Mouse (Mus musculus): ENCODE measurements around the gene Slc2a5. TPM values are rescaled to one million over a fixed set of nuclear protein-coding genes. Genes with fewer than 3 reads are reported as not detected.

Slc2a5 gene
- polyA plus RNA-seq, 1 experiment from 2014 or later: 2.8 TPM

DNA sequence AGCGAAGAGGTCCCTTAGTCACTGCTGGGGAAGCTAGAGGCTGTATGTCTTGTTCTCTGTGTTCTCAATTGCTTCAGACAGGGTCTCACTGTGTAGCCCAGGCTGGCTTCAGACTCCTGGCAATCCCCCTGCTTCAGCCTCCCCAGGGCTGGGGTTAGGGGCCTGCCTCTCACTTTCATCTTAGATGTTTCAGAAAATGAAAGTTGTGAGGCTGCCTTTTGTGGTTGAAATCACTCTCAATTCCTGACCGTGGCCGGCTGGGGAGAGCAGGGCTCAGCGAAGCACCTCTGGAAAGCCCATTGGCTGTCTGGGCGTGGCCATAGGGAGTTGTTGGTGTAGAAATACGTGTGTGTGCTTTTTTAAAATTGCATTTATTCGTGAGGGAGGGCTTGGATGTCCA, 22.8 kb upstream of the Slc2a5 start:
- 78% methylated on average over 7 of the region's 7 CpGs for WGBS
- H3K36me3 ChIP-seq (replicated peaks; ENCODE audit: control insufficient read depth, insufficient read depth): no peaks in the 10 kb centered on the region
- H3K27me3 ChIP-seq (ENCODE audit: control insufficient read depth, insufficient read depth, low read length): no peaks in the 10 kb centered on the region
- ATAC-seq (ENCODE audit: low FRiP score): no peak
- peaks cover 5% of the 10 kb centered on the region; the same call in 1 of the 2 replicates for H3K4me1 ChIP-seq (replicated peaks; ENCODE audit: control insufficient read depth, insufficient read depth, low read length)
- DNase-seq (ENCODE audit: low spot score): no peak
- H3K9ac ChIP-seq: no peak overlapping the region
- no peak overlapping the region for H3K4me3 ChIP-seq (replicated peaks; ENCODE audit: low read length)
- no peak overlapping the region for H3K4me2 ChIP-seq (replicated peaks)
- no peak overlapping the region for H3K27ac ChIP-seq
- H3K9me3 ChIP-seq (ENCODE audit: control insufficient read depth, low read length): no peaks in the 10 kb centered on the region

DNA sequence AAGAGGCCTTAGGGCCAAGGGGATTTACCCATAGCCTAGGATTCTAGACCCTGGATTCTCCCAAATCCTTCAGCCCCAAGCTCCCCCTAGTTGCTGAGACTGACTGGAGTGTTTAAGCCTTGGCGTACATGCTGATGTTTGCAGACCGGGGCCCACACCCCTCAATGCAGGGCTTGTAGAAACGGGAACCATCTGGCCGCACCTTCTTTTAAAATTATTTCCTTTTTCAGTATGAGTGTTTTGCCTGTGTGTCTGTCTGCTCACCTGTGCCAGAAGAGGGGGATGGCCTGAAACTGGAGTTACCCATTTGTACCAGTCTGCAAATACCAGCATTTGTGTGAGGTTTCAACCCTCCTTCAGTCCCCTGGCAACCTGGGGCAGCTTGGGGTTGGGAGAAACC, 21.2 kb upstream of the Slc2a5 start:
- Histone ChIP-seq H3K36me3 (replicated peaks; ENCODE audit: control insufficient read depth, insufficient read depth) (no peaks in the 10 kb centered on the region), H3K4me1 (replicated peaks; ENCODE audit: control insufficient read depth, insufficient read depth, low read length) (peaks cover 5% of the 10 kb centered on the region; the same call in 1 of the 2 replicates), H3K9me3 (ENCODE audit: control insufficient read depth, low read length) (no peaks in the 10 kb centered on the region), H3K4me2 (replicated peaks) (no peak overlapping the region), H3K27me3 (ENCODE audit: control insufficient read depth, insufficient read depth, low read length) (no peaks in the 10 kb centered on the region), H3K9ac (no peak overlapping the region), H3K27ac (no peak overlapping the region), H3K4me3 (replicated peaks; ENCODE audit: low read length) (no peak overlapping the region)
- WGBS: 100% methylated on average over 4 of the region's 4 CpGs
- DNase-seq (ENCODE audit: low spot score): no peak
- ATAC-seq (ENCODE audit: low FRiP score): no peak

DNA sequence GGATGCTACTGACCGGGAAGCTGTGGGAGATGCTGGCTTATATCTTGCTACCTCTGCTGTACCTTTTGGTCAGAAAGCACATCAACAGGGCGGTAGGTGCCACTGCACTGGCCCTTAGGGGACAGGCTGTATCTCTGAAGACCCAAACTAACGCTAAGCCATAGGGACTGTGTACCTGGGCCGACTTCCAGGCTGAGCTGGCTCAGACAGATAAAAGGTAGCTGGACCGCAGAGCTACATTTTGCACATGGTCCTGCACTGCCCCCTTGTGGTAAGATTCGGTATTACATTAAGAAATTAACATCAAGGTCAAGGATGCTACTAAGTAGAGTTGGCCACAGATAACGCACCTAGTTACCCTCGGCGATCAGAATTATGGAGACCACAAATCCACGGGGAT, 20.2 kb upstream of the Slc2a5 start:
- Histone ChIP-seq H3K27me3 (ENCODE audit: control insufficient read depth, insufficient read depth, low read length) (no peaks in the 10 kb centered on the region), H3K9me3 (ENCODE audit: control insufficient read depth, low read length) (no peaks in the 10 kb centered on the region), H3K9ac (no peak overlapping the region), H3K4me3 (replicated peaks; ENCODE audit: low read length) (no peak overlapping the region), H3K4me1 (replicated peaks; ENCODE audit: control insufficient read depth, insufficient read depth, low read length) (peaks cover 5% of the 10 kb centered on the region; the same call in 1 of the 2 replicates), H3K36me3 (replicated peaks; ENCODE audit: control insufficient read depth, insufficient read depth) (no peaks in the 10 kb centered on the region), H3K4me2 (replicated peaks) (no peak overlapping the region), H3K27ac (no peak overlapping the region)
- peak; percentile 46; the same call in 1 of the 2 replicates for ATAC-seq (ENCODE audit: low FRiP score)
- 22% methylated on average over 10 of the region's 10 CpGs for WGBS
- DNase-seq (ENCODE audit: low spot score): peak; percentile 92

DNA sequence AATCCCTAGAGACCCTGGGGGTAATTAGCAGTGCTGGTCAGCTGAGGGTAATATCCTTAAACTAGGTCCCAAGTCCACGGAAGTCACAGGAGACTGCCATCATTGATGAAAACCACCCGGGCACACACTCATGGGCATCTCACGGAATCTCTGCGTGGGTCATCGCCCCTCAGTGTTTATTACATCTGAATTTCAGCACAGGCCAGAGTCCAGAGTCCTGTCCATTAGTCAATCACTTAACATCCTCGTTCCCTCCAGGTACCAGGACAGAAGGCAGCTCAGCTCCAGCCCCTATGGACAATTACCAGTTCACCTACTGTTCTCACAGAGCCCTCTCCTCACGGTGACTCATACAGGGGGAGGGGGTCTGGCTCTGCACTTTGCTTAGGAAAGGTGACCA, 16.3 kb upstream of the Slc2a5 start:
- Histone ChIP-seq H3K9me3 (ENCODE audit: control insufficient read depth, low read length) (no peaks in the 10 kb centered on the region), H3K27me3 (ENCODE audit: control insufficient read depth, insufficient read depth, low read length) (no peaks in the 10 kb centered on the region), H3K4me3 (replicated peaks; ENCODE audit: low read length) (no peak overlapping the region), H3K36me3 (replicated peaks; ENCODE audit: control insufficient read depth, insufficient read depth) (no peaks in the 10 kb centered on the region), H3K27ac (no peak overlapping the region), H3K4me2 (replicated peaks) (no peak overlapping the region), H3K4me1 (replicated peaks; ENCODE audit: control insufficient read depth, insufficient read depth, low read length) (no peaks in the 10 kb centered on the region), H3K9ac (no peak overlapping the region)
- no peak for DNase-seq (ENCODE audit: low spot score)
- WGBS: 91% methylated on average over 7 of the region's 7 CpGs
- no peak for ATAC-seq (ENCODE audit: low FRiP score)

DNA sequence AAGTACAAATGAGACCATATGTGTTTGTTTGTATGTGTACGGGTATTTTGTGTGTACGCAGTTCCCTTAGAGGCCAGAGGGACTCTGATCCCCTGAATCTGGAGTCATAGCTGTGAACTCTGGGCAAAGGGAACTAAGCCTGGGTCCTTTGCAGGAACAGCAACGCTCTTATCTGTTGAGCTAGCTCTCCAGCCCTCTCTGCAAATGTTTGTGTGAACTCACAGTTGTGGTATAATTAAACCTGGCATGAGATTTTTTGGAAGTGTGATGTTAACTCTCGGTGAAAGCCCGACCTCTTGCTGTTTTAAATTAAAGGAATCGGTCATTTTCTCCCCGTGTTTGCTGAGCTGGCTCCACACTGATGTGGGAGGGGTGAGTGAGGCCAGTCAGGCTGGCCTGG, 13.4 kb upstream of the Slc2a5 start:
- DNase-seq (ENCODE audit: low spot score) (no peak), ATAC-seq (ENCODE audit: low FRiP score) (no peak)
- no peaks in the 10 kb centered on the region for H3K27me3 ChIP-seq (ENCODE audit: control insufficient read depth, insufficient read depth, low read length)
- no peak overlapping the region for H3K27ac ChIP-seq
- H3K4me1 ChIP-seq (replicated peaks; ENCODE audit: control insufficient read depth, insufficient read depth, low read length): no peaks in the 10 kb centered on the region
- H3K9me3 ChIP-seq (ENCODE audit: control insufficient read depth, low read length): no peaks in the 10 kb centered on the region
- WGBS: 66% methylated on average over 7 of the region's 7 CpGs
- no peak overlapping the region for H3K9ac ChIP-seq
- no peak overlapping the region for H3K4me3 ChIP-seq (replicated peaks; ENCODE audit: low read length)
- H3K4me2 ChIP-seq (replicated peaks): no peak overlapping the region
- no peaks in the 10 kb centered on the region for H3K36me3 ChIP-seq (replicated peaks; ENCODE audit: control insufficient read depth, insufficient read depth)

DNA sequence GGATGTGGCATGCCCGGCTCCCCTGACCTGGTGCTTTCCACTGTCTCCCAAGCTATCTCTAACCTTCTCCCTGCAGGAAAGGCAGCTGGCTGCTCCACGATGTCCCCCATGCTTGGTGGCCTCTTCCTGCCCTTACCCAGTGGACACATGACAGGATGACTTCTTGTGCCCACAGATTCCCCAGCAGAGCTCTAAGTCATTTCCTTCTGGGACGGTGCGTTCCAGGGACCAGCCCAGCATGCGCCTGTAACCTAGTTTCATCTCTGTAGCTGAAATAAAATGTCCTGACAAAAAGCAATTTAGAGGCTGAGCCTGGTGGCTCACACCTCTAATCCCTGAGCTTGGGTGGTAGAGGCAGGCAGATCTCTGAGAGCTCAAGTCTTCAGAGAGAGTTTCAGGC, 12.4 kb upstream of the Slc2a5 start:
- Histone ChIP-seq H3K4me3 (replicated peaks; ENCODE audit: low read length) (no peak overlapping the region), H3K36me3 (replicated peaks; ENCODE audit: control insufficient read depth, insufficient read depth) (no peaks in the 10 kb centered on the region), H3K9me3 (ENCODE audit: control insufficient read depth, low read length) (no peaks in the 10 kb centered on the region), H3K27me3 (ENCODE audit: control insufficient read depth, insufficient read depth, low read length) (no peaks in the 10 kb centered on the region), H3K27ac (no peak overlapping the region), H3K4me2 (replicated peaks) (no peak overlapping the region), H3K4me1 (replicated peaks; ENCODE audit: control insufficient read depth, insufficient read depth, low read length) (no peaks in the 10 kb centered on the region), H3K9ac (no peak overlapping the region)
- DNase-seq (ENCODE audit: low spot score) (no peak), ATAC-seq (ENCODE audit: low FRiP score) (no peak)
- WGBS: 80% methylated on average over 5 of the region's 5 CpGs

DNA sequence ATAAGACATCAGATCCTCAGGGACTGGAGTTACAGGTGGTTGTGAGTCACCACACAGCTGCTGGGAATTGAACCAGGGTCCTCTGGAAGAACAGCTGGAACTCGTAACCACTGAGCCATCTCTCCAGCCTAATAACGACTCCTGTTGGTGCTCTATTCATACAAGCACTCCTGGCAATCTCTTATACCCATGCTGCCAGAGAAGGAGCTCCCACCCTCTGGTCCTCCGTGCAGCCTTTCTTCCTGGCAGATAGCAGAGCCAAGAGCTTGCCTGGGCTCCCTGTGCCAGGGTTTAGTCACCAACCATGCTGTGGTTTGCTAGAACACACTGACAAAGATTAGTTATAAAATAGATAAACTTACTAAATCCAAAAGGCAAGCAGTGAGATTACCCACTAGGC, 9.4 kb upstream of the Slc2a5 start:
- H3K27me3 ChIP-seq (ENCODE audit: control insufficient read depth, insufficient read depth, low read length): no peaks in the 10 kb centered on the region
- H3K4me1 ChIP-seq (replicated peaks; ENCODE audit: control insufficient read depth, insufficient read depth, low read length): no peaks in the 10 kb centered on the region
- WGBS: 64% methylated on average over 3 of the region's 3 CpGs
- H3K27ac ChIP-seq: no peak overlapping the region
- H3K9ac ChIP-seq: no peak overlapping the region
- no peak for DNase-seq (ENCODE audit: low spot score)
- no peaks in the 10 kb centered on the region for H3K36me3 ChIP-seq (replicated peaks; ENCODE audit: control insufficient read depth, insufficient read depth)
- H3K4me3 ChIP-seq (replicated peaks; ENCODE audit: low read length): no peak overlapping the region
- no peaks in the 10 kb centered on the region for H3K9me3 ChIP-seq (ENCODE audit: control insufficient read depth, low read length)
- ATAC-seq (ENCODE audit: low FRiP score): no peak
- no peak overlapping the region for H3K4me2 ChIP-seq (replicated peaks)

DNA sequence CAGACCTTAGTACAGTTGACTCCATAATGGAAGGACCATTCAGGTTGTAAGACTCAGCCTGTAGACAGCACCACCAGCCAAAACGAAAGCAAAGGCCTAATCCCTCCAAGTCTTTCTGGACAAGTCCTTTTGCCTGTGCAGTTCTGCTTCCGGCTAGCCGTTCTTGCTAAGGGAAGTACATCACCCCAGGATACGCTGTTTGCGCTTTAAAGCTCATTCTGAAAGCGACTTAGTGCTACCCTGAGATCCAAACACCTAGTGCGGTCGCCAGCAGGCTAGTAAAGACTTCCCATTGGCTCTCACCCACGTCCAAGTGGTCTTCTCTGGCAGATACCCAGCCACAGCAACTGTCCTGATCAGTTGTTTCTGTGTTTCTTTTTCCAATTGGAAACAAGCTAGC, 8.7 kb upstream of the Slc2a5 start:
- H3K27me3 ChIP-seq (ENCODE audit: control insufficient read depth, insufficient read depth, low read length): no peaks in the 10 kb centered on the region
- ATAC-seq (ENCODE audit: low FRiP score) (no peak), DNase-seq (ENCODE audit: low spot score) (no peak)
- no peak overlapping the region for H3K9ac ChIP-seq
- no peak overlapping the region for H3K4me2 ChIP-seq (replicated peaks)
- WGBS: 76% methylated on average over 9 of the region's 9 CpGs
- H3K4me3 ChIP-seq (replicated peaks; ENCODE audit: low read length): no peak overlapping the region
- H3K9me3 ChIP-seq (ENCODE audit: control insufficient read depth, low read length): no peaks in the 10 kb centered on the region
- H3K36me3 ChIP-seq (replicated peaks; ENCODE audit: control insufficient read depth, insufficient read depth): no peaks in the 10 kb centered on the region
- no peaks in the 10 kb centered on the region for H3K4me1 ChIP-seq (replicated peaks; ENCODE audit: control insufficient read depth, insufficient read depth, low read length)
- H3K27ac ChIP-seq: no peak overlapping the region

DNA sequence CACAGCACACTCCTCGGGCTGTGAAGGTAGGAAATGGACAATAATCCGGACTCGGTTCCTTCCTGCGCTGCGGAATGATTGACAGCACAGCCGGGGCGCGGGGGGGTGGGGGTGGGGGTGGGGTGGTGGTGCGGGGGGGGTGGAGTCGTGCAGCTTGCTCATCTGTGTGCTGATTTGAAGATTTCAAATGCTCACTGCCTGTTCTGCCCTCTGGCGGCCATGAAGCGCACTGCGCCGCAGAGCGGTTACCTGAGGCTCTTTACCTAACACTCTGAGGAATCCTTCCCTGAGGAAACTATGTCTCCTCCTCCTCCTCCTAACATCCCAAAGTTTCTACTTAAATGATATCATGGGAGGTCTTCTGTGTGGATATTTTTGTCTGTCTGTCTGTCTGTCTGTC, 6.2 kb upstream of the Slc2a5 start:
- WGBS: 4% methylated on average over 15 of the region's 15 CpGs
- Histone ChIP-seq H3K27ac (no peak overlapping the region), H3K9ac (no peak overlapping the region), H3K9me3 (ENCODE audit: control insufficient read depth, low read length) (no peaks in the 10 kb centered on the region), H3K36me3 (replicated peaks; ENCODE audit: control insufficient read depth, insufficient read depth) (no peaks in the 10 kb centered on the region), H3K27me3 (ENCODE audit: control insufficient read depth, insufficient read depth, low read length) (no peaks in the 10 kb centered on the region), H3K4me2 (replicated peaks) (peak overlapping the region; percentile 40), H3K4me3 (replicated peaks; ENCODE audit: low read length) (no peak overlapping the region), H3K4me1 (replicated peaks; ENCODE audit: control insufficient read depth, insufficient read depth, low read length) (no peaks in the 10 kb centered on the region)
- DNase-seq (ENCODE audit: low spot score): peak; percentile 74
- no peak; the same call in 1 of the 2 replicates for ATAC-seq (ENCODE audit: low FRiP score)

DNA sequence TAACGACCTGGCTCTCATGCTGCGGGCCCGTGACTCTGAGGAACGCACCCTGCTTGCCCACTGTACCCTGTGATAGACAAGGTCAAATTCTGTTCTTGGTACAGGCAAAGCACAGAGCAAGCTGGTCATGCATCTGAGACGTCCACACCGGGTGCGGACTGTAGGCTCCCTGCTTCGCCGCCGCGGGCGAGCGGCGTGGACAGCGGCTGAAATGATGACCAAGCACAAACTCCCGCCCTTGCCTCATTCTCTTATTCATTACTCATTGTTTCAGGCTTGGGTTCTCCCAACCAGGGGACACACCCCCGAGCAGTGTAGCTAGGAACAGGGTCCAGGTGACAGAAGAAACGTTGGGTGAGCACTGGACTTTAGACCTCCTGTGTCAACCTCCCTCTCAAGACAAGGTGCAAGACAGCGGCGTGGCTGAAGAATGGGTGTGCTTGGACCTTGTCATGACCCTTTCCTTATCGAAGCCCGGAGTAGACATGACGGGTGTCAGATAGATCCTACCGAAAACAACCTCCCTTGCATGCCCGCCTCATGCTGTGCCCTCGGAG, 4.5 kb upstream of the Slc2a5 start:
- H3K9ac ChIP-seq: no peak overlapping the region
- ATAC-seq (ENCODE audit: low FRiP score) (no peak), DNase-seq (ENCODE audit: low spot score) (no peak)
- H3K36me3 ChIP-seq (replicated peaks; ENCODE audit: control insufficient read depth, insufficient read depth): no peaks in the 10 kb centered on the region
- H3K4me1 ChIP-seq (replicated peaks; ENCODE audit: control insufficient read depth, insufficient read depth, low read length): no peaks in the 10 kb centered on the region; the same call in 1 of the 2 replicates
- no peaks in the 10 kb centered on the region for H3K27me3 ChIP-seq (ENCODE audit: control insufficient read depth, insufficient read depth, low read length)
- no peak overlapping the region for H3K4me2 ChIP-seq (replicated peaks)
- 90% methylated on average over 26 of the region's 26 CpGs for WGBS
- H3K9me3 ChIP-seq (ENCODE audit: control insufficient read depth, low read length): no peaks in the 10 kb centered on the region
- no peak overlapping the region for H3K4me3 ChIP-seq (replicated peaks; ENCODE audit: low read length)
- no peak overlapping the region for H3K27ac ChIP-seq
